Mouse (Mus musculus) forebrain, embryonic 11.5 days (tissue): ENCODE measurements around the gene Relb. TPM values are rescaled to one million over a fixed set of nuclear protein-coding genes. Genes with fewer than 3 reads are reported as not detected.
A peak's percentile ranks its signal among the peaks of the same experiment; 100 is the strongest.

ENCODE experiments used
- ATAC-seq: fragments of 200-750 bp; cut with Nextera tagmentation; replicated peaks from 2 replicates; pipeline ENCODE4 v1.8.0; 2017; ENCODE audit warnings: moderate TSS enrichment; ENCODE audit not compliant: low FRiP score
- DNase-seq: peaks from one replicate; pipeline ENCODE4 v3.0.0-alpha.2; 2017; ENCODE audit warnings: low spot score
- H3K27ac ChIP-seq: fragments of 300-500 bp; sonication (generic); 2 replicates; pipeline ENCODE4 v1.5.1; 2014; ENCODE audit warnings: low read depth, low read length
- H3K27me3 ChIP-seq: fragments of 300-500 bp; sonication (generic); 2 replicates; pipeline ENCODE4 v1.6.1; 2014; ENCODE audit warnings: mild to moderate bottlenecking, low read length, mixed read lengths; ENCODE audit not compliant: control insufficient read depth, insufficient read depth
- H3K36me3 ChIP-seq: fragments of 300-500 bp; sonication (generic); 2 replicates; pipeline ENCODE4 v1.6.1; 2014; ENCODE audit warnings: mild to moderate bottlenecking, low read length, moderate library complexity, mixed read lengths; ENCODE audit not compliant: control insufficient read depth, insufficient read depth
- H3K4me1 ChIP-seq: fragments of 300-500 bp; sonication (generic); replicated peaks from 2 replicates; pipeline ENCODE4 v1.6.1; 2014; ENCODE audit warnings: low read length, mixed read lengths; ENCODE audit not compliant: control insufficient read depth, insufficient read depth
- H3K4me2 ChIP-seq: fragments of 300-500 bp; sonication (generic); 2 replicates; pipeline ENCODE4 v1.6.1; 2014; ENCODE audit warnings: low read depth, mild to moderate bottlenecking, low read length, moderate library complexity, mixed read lengths; ENCODE audit not compliant: severe bottlenecking
- H3K4me3 ChIP-seq: fragments of 300-500 bp; sonication (generic); 2 replicates; pipeline ENCODE4 v1.5.1; 2014; ENCODE audit warnings: low read depth, low read length
- H3K9ac ChIP-seq: fragments of 300-500 bp; sonication (generic); 2 replicates; pipeline ENCODE4 v1.6.1; 2014; ENCODE audit warnings: low read length
- H3K9me3 ChIP-seq: fragments of 300-500 bp; sonication (generic); 2 replicates; pipeline ENCODE4 v1.6.1; 2016; ENCODE audit warnings: low read length, mixed read lengths; ENCODE audit not compliant: control insufficient read depth
- WGBS: fragments of 180-500 bp; shearing (Covaris S2); extraction: QIAGEN DNeasy Blood & Tissue Kit; methylation state at CpG from one replicate; pipeline ENCODE4 v1.1.7; 2014; 5-methylcytosine and 5-hydroxymethylcytosine counted together
- polyA plus RNA-seq: library from polyadenylated mRNA; unstranded; fragments of >200 nt; fragmentation: Nextera tagmentation; extraction: Ambion mirVana; gene quantifications from 2 replicates; pipeline ENCODE4 v1.2.1, GENCODE M21; 2014

The Relb gene
- polyA plus RNA-seq, 1 experiment from 2014 or later = 3.7 TPM

DNA sequence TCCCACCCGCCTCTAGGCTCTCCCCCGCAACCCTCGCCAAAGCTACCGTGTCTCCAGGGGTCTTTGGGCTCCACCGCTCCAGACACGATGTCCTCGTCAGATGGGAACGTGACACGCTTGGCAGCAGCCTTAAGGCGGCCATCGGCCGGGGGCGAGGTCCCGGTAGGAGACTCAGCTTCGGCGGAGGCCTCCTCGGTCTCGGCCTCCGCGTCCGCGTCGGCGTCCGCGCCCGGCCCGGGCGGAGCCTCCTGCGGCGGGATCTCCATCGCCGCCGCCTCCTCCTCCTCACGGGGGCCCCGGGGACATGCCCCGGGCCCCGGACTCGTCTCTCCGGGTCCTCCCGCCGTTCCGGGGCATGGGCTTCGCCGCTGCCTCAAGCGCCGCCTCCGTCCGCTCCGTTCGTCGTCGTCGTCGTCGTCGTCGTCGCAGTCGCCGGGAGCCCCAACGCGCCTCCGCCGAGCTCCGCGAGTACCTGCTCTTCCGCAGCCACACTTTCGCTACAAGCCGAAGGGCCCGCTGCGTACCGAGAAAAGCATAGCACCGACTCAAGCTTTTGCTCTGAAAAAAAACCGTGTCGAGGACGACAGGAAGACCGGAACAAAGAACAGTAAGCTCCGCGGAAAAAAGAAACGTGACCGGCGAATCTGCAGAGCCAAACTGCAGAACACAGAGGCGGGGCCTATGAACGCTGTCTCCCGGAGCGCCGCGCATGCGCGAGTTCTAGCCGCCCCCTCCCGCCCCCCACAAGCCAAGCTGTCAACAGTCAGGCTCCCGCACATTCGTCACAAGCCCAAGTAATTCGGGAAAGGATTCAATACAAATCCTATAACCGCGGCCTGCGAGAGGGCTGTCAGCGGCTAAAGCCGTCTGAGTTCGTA lies 67.2 kb downstream of the Relb start:
- H3K27ac ChIP-seq = peak overlapping the region; percentile 86
- under 1% methylated on average over 94 of the region's 102 CpGs for WGBS
- H3K9me3 ChIP-seq = no peaks in the 10 kb centered on the region; the same call in 1 of the 2 replicates
- peak overlapping the region; percentile 97 for H3K4me3 ChIP-seq
- H3K4me2 ChIP-seq = peak overlapping the region; percentile 99
- peak overlapping the region; percentile 93 for H3K9ac ChIP-seq
- ATAC-seq (peak; percentile 85), DNase-seq (peak; percentile 98)
- peaks cover 14% of the 10 kb centered on the region for H3K4me1 ChIP-seq
- peaks cover 11% of the 10 kb centered on the region; the same call in 1 of the 2 replicates for H3K36me3 ChIP-seq
- no peaks in the 10 kb centered on the region for H3K27me3 ChIP-seq

DNA sequence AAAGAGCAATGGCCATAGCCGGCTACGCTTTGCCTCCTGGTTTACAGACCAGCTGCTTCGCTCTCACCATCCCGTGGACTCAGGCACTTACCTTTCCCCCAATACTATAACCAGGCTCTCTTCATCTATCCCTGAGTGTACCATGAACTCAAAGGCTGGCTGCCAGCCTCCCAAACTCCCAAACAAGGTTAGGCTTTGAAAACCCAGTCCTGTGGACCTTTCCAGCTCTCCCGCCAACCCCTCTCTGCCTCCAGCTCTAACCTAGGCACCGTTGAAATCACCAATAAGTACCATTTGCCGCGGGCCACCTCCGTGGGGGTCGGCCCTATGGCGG lies 67.8 kb downstream of the Relb start:
- WGBS = 1% methylated on average over 11 of the region's 11 CpGs
- H3K36me3 ChIP-seq = peaks cover 11% of the 10 kb centered on the region; the same call in 1 of the 2 replicates

DNA sequence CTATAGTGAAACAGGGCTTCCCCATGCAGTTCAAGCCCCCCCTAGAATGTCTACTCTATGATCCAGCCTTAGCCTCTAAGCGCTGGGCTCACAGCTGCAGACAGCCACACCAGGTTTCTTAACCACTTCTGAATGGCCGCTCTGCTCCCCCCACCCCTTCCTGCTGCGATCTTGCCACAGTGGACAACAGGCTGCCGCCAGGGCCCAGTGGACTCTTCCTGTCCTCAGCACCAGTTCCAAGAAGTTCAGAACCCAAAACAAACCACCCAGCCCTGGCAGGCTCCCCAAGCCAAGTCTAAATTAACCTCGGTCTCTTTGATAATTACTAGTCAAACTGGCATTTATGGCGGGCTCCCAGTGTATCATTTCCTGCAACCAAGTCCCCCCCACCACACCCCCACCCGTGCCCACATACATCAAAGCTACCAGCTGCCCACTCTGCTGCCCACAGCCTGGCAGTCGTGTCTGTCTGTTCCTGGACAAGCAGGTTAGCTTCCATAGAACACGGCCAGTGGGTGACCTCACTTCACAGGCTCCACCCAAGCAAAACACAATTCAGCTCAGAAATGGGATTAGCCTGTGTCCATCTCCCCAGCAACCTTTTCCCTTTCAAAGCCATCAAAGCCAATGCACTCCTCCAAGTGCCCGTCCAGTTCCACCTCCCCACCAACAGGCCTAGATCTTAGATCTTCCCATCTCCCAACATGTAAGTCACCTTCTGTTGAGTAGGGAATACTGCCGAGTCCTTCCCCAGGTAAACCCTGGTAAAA lies 68.6 kb downstream of the Relb start:
- H3K9ac ChIP-seq = peak overlapping the region; percentile 93
- peaks cover 11% of the 10 kb centered on the region; the same call in 1 of the 2 replicates for H3K36me3 ChIP-seq
- no peaks in the 10 kb centered on the region for H3K27me3 ChIP-seq
- DNase-seq (no peak), ATAC-seq (no peak)
- H3K4me2 ChIP-seq = peak overlapping the region; percentile 99
- H3K27ac ChIP-seq = no peak overlapping the region
- no peaks in the 10 kb centered on the region; the same call in 1 of the 2 replicates for H3K9me3 ChIP-seq
- H3K4me3 ChIP-seq = peak overlapping the region; percentile 97
- 29% methylated on average over 11 of the region's 11 CpGs for WGBS
- peaks cover 14% of the 10 kb centered on the region for H3K4me1 ChIP-seq

More for the DNA sequence above, 67.8 kb downstream of the Relb start:
- H3K4me2 ChIP-seq = peak overlapping the region; percentile 99
- H3K27me3 ChIP-seq = no peaks in the 10 kb centered on the region
- no peak for ATAC-seq
- H3K4me1 ChIP-seq = peaks cover 14% of the 10 kb centered on the region
- H3K9me3 ChIP-seq = no peaks in the 10 kb centered on the region; the same call in 1 of the 2 replicates
- peak overlapping the region; percentile 86; the same call in 1 of the 2 replicates for H3K27ac ChIP-seq
- peak overlapping the region; percentile 93 for H3K9ac ChIP-seq
- DNase-seq = no peak
- H3K4me3 ChIP-seq = peak overlapping the region; percentile 97

DNA sequence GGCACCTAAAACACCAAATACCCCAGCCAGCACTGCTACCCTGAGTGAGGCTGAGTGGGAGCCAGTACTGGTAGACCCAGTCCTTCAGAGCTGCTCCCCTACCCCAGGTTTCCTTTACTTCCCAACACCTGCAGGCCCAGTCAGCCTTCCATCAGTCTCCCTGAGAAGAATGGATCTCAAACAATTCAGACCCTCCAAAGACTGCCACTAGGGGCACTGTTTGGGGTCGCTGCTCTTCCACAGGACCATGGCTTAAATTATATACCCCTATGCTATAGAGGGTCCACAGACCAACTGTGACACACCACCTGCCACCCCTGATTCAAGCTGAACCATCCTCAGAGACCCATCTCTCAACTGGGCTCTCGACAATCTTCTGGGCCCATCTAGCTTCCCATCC lies 70.3 kb downstream of the Relb start:
- DNase-seq = no peak
- Histone ChIP-seq H3K9ac (no peak overlapping the region), H3K27ac (no peak overlapping the region), H3K4me1 (peaks cover 14% of the 10 kb centered on the region), H3K27me3 (no peaks in the 10 kb centered on the region), H3K9me3 (no peaks in the 10 kb centered on the region), H3K36me3 (no peaks in the 10 kb centered on the region), H3K4me2 (no peak overlapping the region), H3K4me3 (no peak overlapping the region)
- no peak for ATAC-seq
- WGBS = 37% methylated on average over 2 of the region's 2 CpGs

DNA sequence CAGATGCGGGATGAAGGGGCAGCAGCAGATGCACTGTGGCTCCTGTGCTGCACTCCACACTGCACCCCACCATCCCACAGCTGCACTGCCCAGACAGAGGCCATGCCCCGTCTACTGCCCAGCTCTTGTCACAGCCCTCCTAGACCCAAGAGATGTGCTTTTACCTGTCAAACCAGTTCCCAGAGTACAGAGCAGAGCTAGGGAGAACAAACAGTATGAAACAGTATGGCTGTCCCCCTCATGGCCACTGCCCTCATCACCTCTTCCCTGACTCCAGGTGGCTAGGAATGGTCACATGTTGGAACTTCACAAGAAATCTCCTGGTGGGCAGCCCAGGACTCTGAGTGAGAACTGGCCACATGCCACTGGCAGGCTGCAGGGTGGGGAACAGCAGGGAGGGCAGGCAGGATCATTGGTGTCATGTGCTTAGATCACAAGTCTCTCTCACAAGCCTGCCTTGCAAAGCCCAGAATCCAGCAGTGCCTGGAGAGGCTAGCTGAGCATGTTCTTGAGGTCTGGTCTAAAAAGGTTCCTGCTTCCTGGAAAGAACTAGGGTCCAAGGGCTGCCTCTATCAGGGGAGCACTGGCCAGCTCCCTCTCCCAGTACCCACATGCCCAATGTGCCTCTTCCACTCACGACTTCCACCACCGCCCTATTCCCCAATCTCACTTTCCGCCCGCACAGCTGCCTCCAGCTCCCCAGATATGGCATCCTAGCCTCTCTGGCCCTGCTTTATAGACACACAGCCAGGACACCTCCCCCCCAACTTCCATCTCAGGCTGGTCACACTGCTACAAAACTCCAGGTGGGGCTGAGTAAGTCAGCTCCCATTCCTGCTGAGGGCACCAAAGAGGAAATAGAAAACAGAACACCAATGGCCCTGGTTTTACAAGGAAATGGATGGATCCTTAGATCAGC lies 71.0 kb downstream of the Relb start:
- no peak overlapping the region for H3K4me2 ChIP-seq
- no peaks in the 10 kb centered on the region for H3K9me3 ChIP-seq
- no peak for DNase-seq
- 92% methylated on average over 6 of the region's 6 CpGs for WGBS
- H3K4me1 ChIP-seq = peaks cover 11% of the 10 kb centered on the region
- no peaks in the 10 kb centered on the region for H3K27me3 ChIP-seq
- no peak overlapping the region for H3K4me3 ChIP-seq
- ATAC-seq = no peak
- H3K36me3 ChIP-seq = no peaks in the 10 kb centered on the region
- no peak overlapping the region for H3K27ac ChIP-seq
- no peak overlapping the region for H3K9ac ChIP-seq

DNA sequence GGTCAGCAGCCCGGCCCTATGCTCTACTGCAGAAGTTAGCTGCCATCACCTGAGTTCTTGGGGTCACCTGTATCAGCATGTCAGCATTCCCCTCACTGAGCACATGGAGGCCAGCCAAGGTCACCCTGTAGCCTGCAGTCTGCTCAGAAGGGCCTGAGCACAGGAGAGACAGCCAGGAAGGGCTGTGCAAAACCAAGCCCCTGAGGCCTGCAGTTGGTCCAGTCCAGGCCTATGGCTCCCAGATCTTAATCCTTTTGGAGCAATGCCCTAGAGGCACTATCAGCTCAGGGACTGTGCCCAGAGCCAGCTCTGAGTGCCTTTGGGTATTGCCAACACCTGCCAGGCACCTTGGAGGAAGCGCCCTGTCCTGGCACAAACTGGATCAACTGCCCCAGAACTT lies 72.2 kb downstream of the Relb start:
- no peak for ATAC-seq
- H3K4me2 ChIP-seq = no peak overlapping the region
- no peak overlapping the region for H3K4me3 ChIP-seq
- no peaks in the 10 kb centered on the region for H3K27me3 ChIP-seq
- H3K4me1 ChIP-seq = peaks cover 10% of the 10 kb centered on the region
- H3K9ac ChIP-seq = no peak overlapping the region
- H3K36me3 ChIP-seq = no peaks in the 10 kb centered on the region; the same call in 1 of the 2 replicates
- no peak for DNase-seq
- no peak overlapping the region for H3K27ac ChIP-seq
- H3K9me3 ChIP-seq = no peaks in the 10 kb centered on the region
- 98% methylated on average over 2 of the region's 2 CpGs for WGBS
